Mouse (Mus musculus) heart, adult 2 months (tissue): ENCODE measurements around the gene Clip2.

Experiments
- CTCF ChIP-seq: fragments of 200-600 bp; IDR thresholded peaks from 2 replicates; pipeline ENCODE4 v1.8.1; 2022; ENCODE audit warnings: antibody characterized with exemption, mild to moderate bottlenecking, moderate library complexity
- EP300 ChIP-seq: fragments of 200-500 bp; IDR thresholded peaks from 2 replicates; pipeline ENCODE4 v1.6.1; 2011; ENCODE audit warnings: low read depth, low read length, control low read depth; ENCODE audit not compliant: insufficient read depth
- POLR2A ChIP-seq: fragments of 200-500 bp; IDR thresholded peaks from 2 replicates; pipeline ENCODE4 v1.6.1; 2011; ENCODE audit warnings: mild to moderate bottlenecking, low read depth, low read length, control low read depth; ENCODE audit not compliant: insufficient read depth

- TF ChIP-seq CTCF (no peak), POLR2A (no peak), EP300 (no peak)
Observed at GRCm38 (mm10) chr5:134458416-134458815, 93.8 kb downstream of the Clip2 start.
